ENCODE assay signal across 14 mouse cellular contexts in genomic region chr8:94482051-94482450, GRCm38 (mm10). TPM values are rescaled to one million over a fixed set of nuclear protein-coding genes. Genes with fewer than 3 reads are reported as not detected.
DNase-seq lines count a peak whose midpoint lies in the region; TF ChIP-seq lines count a peak whose summit lies in the region.
"Had no signal": no experiment of that assay in that cellular context is flagged by ENCODE, and none has a peak within 500 bp of the region (broad histone marks: within the 10 kb centered on the region; RNA-seq: fewer than 3 reads in every experiment).

No protein-coding gene starts in this region.

- H3K4me2 ChIP-seq in myocyte (ENCODE audit: low read depth), result no peak overlapping the region
- H3K4me2 ChIP-seq: embryonic facial prominence, embryonic 12.5 days; limb, embryonic 13.5 days; midbrain, embryonic 13.5 days had no signal

- H3K27me3 ChIP-seq in myocyte (ENCODE audit: control insufficient read depth, insufficient read depth, insufficient read length), result peaks cover 8% of the 10 kb centered on the region
- H3K27me3 ChIP-seq: embryonic facial prominence, embryonic 12.5 days; limb, embryonic 13.5 days; midbrain, embryonic 13.5 days had no signal

- DNase-seq in retina, postnatal 1 day, result peak; percentile 15
- DNase-seq in retina, embryonic 14.5 days (ENCODE audit: low spot score), result no peak
- DNase-seq in R1 (ENCODE audit: low read depth, low spot score), result peak; percentile 38
- DNase-seq in embryo, embryonic 9.5 days (ENCODE audit: extremely low spot score), result peak; percentile 13
- DNase-seq in layer of hippocampus, postnatal 25 days (ENCODE audit: extremely low spot score in 1 of 2, low spot score in 1 of 2), result no peak
- DNase-seq in liver, result no peak
- DNase-seq: cerebellum, adult 2 months; liver, postnatal 0 days; right cerebral cortex, postnatal 14 days had no signal

- H3K4me3 ChIP-seq in myocyte, result no peak overlapping the region
- H3K4me3 ChIP-seq: embryonic facial prominence, embryonic 12.5 days; layer of hippocampus, adult 2 months; limb, embryonic 13.5 days; midbrain, embryonic 13.5 days had no signal

- no peak overlapping the region for H3ac ChIP-seq in myocyte (ENCODE audit: control insufficient read depth, insufficient read length)

- TF ChIP-seq POLR2A in myocyte (IDR thresholded peaks at IDR 0.05; ENCODE audit: insufficient read length, low read depth), result no peak

- H3K79me2 ChIP-seq in myocyte (ENCODE audit: control insufficient read depth, insufficient read depth), result no peaks in the 10 kb centered on the region

- no peaks in the 10 kb centered on the region for H3K36me3 ChIP-seq in myocyte (ENCODE audit: control insufficient read depth, insufficient read depth)
- H3K36me3 ChIP-seq: embryonic facial prominence, embryonic 12.5 days; limb, embryonic 13.5 days; midbrain, embryonic 13.5 days had no signal

TF ChIP-seq in myocyte, 11 proteins besides CTCF, POLR2A, EP300 and RAD21:
- TF ChIP-seq CEBPB (IDR thresholded peaks at IDR 0.05; ENCODE audit: insufficient read depth, poor library complexity, severe bottlenecking) (no peak), REST (IDR thresholded peaks at IDR 0.05; ENCODE audit: insufficient read depth, insufficient read length) (peak; percentile 65), MYOD1 (IDR thresholded peaks at IDR 0.05; ENCODE audit: control insufficient read depth in 1 of 3, insufficient read length in 2 of 3, low read depth in 2 of 3) (no peak)

RNA-seq across cellular contexts. Expression of gene Nlrc5, which starts 47.9 kb away (rescaled TPM):
- 0.40 TPM for polyA plus RNA-seq in myocyte (2012; fragmentation: generic; extraction: Trizol)
- under 1 TPM; 0.26 to 0.59 TPM for total RNA-seq in layer of hippocampus, postnatal 25 days (2021)

RNA-seq across cellular contexts. Expression of gene Cpne2, which starts 50.7 kb away (rescaled TPM):
- polyA plus RNA-seq in myocyte (2012; fragmentation: generic; extraction: Trizol), result 20.4 TPM
- 10 to 100 TPM; 40.0 to 42.4 TPM for total RNA-seq in layer of hippocampus, postnatal 25 days (2021)

Comparison
In these comparisons a context has a peak if more than half of its experiments do, and no peak if none do; other contexts are left out.
1. DNase-seq: peak in retina, postnatal 1 day (single experiment), R1 (single experiment) and embryo, embryonic 9.5 days (single experiment); none in retina, embryonic 14.5 days (single experiment), layer of hippocampus, postnatal 25 days (0 of 2) and liver (single experiment).